Mouse (Mus musculus) stomach, postnatal 0 days (tissue): ENCODE results near the gene Srrt.
A peak's percentile ranks its signal among the peaks of the same experiment; 100 is the strongest.

Source experiments
- CTCF ChIP-seq: IDR thresholded peaks from 2 replicates; pipeline ENCODE4 v1.5.1; 2016; ENCODE audit warnings: antibody characterized with exemption, low read depth, mild to moderate bottlenecking, moderate library complexity
- EP300 ChIP-seq: optimal IDR thresholded peaks from 2 replicates; pipeline ENCODE3; 2016; ENCODE audit warnings: antibody characterized with exemption

GRCm38 (mm10) chr5:137350205-137351057 is 43.0 kb upstream of the Srrt start:
- peak; percentile 47 for TF ChIP-seq EP300
- no peak for TF ChIP-seq CTCF
